Mouse (Mus musculus) lung, postnatal 25 days (tissue): ENCODE data around the gene Nbl1.

Source experiments
- DNase-seq: peaks from one replicate; pipeline ENCODE4 v3.0.0; 2022; ENCODE audit warnings: low spot score

Nbl1 gene

DNA sequence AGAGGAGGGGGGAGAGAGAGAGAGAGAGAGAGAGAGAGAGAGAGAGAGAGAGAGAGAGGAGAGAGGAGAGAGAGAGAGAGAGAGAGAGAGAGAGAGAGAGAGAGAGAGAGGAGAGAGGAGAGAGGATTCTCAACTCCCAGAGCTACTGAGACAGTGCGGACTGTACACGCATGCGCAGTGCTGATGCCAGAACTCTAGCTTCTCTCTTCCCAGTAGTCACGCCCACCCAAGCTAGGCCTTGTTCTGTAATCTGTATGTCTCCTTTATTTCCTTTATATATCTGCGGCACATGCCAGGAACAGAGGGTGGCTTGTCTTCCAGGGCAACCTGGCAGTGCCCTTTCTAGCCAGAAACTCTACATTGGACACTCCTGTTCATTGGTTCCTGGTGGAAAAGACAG is 28.0 kb downstream of the Nbl1 start:
- no peak for DNase-seq

- DNase-seq, result no peak
Observed at GRCm38 (mm10) chr4:139059569-139059968, 33.2 kb downstream of the Nbl1 start.

GRCm38 (mm10) chr4:139058029-139058428 is 34.8 kb downstream of the Nbl1 start:
- no peak for DNase-seq

GRCm38 (mm10) chr4:139057291-139057690 is 35.5 kb downstream of the Nbl1 start:
- DNase-seq, result no peak

DNA sequence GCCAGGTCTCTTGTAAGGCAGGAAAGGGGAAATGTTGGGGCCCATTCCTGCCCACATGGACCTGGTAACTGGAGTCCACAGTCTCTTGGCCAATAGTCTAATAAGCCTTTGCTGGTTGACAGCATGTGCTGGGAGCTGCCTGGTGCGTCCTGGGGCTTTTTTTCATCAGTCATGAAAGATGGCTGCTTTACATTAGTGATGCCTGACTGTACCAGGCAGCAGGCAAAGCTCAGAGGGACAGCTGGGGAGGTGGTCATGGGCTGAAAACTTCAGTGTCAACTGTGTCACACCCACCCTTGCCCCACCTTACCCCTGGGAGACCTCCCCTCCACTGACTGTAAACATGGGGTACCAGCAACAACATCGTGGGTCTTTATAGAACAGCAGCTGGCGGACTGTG is 37.0 kb downstream of the Nbl1 start:
- DNase-seq, result no peak

- DNase-seq, result no peak
Observed at GRCm38 (mm10) chr4:139055336-139055735, 37.5 kb downstream of the Nbl1 start.

GRCm38 (mm10) chr4:139054300-139054923 is 38.4 kb downstream of the Nbl1 start:
- DNase-seq, result no peak

DNA sequence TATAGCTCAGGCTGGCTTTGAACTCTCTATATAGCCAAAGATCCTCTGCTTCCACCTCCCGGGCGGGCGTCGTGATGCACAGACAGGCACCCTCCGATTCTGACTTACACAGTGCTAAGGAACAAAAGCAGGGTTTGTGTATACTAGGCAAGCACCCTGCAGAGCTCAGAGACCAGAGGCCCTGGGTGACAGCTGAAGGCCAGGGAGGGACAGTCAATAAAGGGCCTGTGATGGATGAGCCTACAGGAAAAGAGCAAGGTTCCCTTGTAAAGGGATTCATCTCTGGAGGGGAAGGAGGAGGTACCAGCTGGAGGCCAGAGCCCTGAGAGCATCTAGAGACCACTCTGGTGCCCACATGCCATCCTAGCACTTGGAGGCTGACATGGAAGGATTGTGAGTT is 39.4 kb downstream of the Nbl1 start:
- DNase-seq, result no peak

DNA sequence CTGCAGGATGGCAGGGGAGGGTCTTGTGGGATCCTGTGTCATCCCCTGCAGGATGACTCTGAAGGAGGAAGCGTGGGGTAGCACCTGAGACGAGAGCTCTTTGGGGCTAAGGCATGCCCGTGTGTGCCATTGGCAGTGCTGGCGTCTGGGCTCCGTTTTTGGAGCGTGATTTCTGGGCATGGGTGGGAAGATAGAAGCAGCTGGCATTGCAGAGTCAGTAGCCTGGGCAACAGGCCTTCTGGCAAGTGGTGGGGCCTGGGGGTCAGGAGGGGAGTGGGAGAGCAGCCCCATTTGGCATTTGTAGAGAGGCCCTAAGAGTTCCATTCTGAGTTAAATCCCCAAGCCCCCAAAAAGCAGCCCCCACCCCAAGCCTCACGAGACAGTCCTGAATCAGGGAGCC is 40.0 kb downstream of the Nbl1 start:
- DNase-seq, result no peak

DNA sequence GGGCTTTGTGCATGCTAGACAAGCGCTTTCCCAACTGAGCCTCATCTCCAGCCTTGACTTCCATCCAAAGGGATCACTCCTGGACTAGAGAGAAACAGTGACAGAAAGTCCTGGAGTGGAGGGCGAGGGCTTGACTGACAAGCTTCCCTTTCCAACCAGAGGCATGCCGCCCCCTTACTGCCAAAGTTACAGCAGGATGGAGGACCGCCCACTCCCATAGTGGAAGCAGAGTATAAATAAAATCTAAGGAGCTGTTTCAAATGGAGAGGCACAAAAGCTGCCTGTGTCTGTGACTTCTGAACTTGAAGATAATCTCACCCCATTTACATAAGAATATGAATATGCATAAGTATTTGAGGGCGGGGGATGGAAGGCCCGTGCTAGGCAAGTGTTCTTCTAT is 44.3 kb downstream of the Nbl1 start:
- DNase-seq, result no peak

DNA sequence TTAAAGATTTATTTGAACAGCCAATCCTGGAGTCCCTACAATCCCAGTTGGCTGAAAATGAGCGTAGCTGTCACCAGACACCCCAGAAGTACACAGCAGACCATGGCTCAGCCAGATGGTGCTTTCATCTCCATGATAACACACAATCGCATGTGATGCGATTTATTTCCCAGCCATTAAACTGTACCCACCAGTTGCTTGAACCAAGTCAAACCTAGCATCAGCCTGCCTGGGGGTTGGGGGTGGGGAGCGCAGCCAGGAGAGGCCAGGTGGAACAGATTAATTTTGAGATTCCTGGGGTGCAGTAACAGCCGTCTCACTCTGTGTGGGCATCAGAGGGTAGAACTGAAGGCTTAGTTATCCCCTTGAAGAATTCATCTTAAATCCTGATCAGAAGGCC is 46.4 kb downstream of the Nbl1 start:
- DNase-seq, result no peak

- DNase-seq, result no peak
Observed at GRCm38 (mm10) chr4:139044566-139044965, 48.2 kb downstream of the Nbl1 start.

- no peak for DNase-seq
Observed at GRCm38 (mm10) chr4:139043600-139043999, 49.2 kb downstream of the Nbl1 start.

- DNase-seq, result no peak
Observed at GRCm38 (mm10) chr4:139042611-139043010, 50.2 kb downstream of the Nbl1 start.

GRCm38 (mm10) chr4:139040084-139040839 is 52.5 kb downstream of the Nbl1 start:
- DNase-seq, result no peak

GRCm38 (mm10) chr4:139037795-139038607 is 54.8 kb downstream of the Nbl1 start:
- no peak for DNase-seq

DNA sequence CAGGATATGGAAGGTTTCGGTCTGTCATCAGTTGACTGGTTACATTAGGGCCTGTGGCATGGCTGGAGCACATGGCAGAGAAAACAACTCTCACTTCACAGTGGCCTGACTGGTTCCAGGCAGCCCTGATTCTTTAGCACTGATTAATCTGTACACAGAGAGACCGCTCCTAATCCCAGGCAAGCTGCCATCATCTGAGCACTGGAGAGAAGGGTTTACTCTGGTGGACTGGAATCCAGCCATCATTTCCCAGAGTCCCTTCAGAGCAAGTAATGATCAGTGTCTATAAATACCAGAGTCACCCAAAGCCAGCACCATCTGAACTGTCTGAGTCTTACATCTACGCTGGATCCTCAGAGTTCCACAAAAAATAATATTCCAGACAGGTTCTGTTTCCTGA is 57.0 kb downstream of the Nbl1 start:
- no peak for DNase-seq

DNA sequence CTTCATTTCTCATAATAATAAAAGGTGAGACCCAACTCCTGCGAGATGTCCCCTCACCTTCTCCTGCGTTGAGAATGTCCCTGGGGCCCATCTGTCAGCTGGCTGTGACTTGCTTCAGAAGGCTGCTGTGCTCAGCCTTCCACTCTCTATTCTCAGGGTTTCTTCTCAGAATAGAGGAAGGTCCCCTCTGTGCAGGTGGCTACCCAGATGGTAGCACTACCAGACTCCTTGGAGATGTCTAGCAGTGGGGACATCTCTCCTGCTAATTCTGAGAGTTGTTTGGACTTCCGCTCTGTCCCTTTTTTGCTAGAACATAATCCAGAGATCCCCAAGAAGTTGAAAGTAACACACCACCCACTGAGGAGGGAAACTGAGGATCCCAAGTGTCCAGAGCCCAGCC is 57.9 kb downstream of the Nbl1 start:
- DNase-seq, result no peak

- no peak for DNase-seq
Observed at GRCm38 (mm10) chr4:139034540-139034939, 58.3 kb downstream of the Nbl1 start.

DNA sequence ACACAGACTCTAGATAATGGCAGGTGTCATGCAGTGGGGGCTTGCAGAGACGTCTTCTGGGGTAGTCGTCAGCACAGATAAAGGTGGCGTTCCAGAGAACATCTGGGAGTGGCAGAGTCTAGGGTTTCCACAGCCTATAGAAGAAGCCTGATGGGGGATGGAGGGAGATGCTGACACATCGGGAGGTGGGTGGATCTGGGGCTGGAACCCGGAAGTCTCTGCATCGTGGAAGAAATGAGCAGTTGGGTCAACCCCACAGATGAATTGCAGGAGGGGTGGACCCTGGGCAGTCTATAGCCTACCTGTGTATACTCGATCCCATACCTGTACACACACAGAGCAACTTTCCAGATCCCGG is 58.8 kb downstream of the Nbl1 start:
- no peak for DNase-seq

- no peak for DNase-seq
Observed at GRCm38 (mm10) chr4:139033263-139034009, 59.4 kb downstream of the Nbl1 start.

GRCm38 (mm10) chr4:139032521-139032920 is 60.3 kb downstream of the Nbl1 start:
- no peak for DNase-seq
